Mouse (Mus musculus): ENCODE measurements around the gene Fbln2.

GRCm38 (mm10) chr6:91304172-91304571 lies 91.9 kb downstream of the Fbln2 start:
- TF ChIP-seq CTCF (IDR thresholded peaks at IDR 0.05; ENCODE audit: low read depth, low read length) (no peak), TAL1 (conservative IDR thresholded peaks at IDR 0.05; ENCODE audit: low read depth, low read length) (no peak), POLR2AphosphoS5 (IDR thresholded peaks at IDR 0.05; ENCODE audit: insufficient replicate concordance, low read depth, low read length) (no peak)
